Mouse (Mus musculus) neutrophil, adult 5-6 weeks (primary cell): Measurements from ENCODE around the gene 4833427G06Rik. TPM values are rescaled to one million over a fixed set of nuclear protein-coding genes. Genes with fewer than 3 reads are reported as not detected.

ENCODE experiments used
- ATAC-seq: fragments of 151-379, 151-347 bp; 2 replicates; pipeline ENCODE4 v1.8.0; 2017; ENCODE audit warnings: mild to moderate bottlenecking, moderate TSS enrichment; ENCODE audit not compliant: insufficient number of reproducible peaks, poor library complexity, low FRiP score, severe bottlenecking; ENCODE audit errors: extremely low read depth
- total RNA-seq: library from RNA; stranded (forward); fragments of 200-1000 nt; gene quantifications from 2 replicates; pipeline ENCODE4 v1.2.3, GENCODE M21; 2017

Gene 4833427G06Rik
- total RNA-seq, 1 experiment from 2014 or later = not detected

DNA sequence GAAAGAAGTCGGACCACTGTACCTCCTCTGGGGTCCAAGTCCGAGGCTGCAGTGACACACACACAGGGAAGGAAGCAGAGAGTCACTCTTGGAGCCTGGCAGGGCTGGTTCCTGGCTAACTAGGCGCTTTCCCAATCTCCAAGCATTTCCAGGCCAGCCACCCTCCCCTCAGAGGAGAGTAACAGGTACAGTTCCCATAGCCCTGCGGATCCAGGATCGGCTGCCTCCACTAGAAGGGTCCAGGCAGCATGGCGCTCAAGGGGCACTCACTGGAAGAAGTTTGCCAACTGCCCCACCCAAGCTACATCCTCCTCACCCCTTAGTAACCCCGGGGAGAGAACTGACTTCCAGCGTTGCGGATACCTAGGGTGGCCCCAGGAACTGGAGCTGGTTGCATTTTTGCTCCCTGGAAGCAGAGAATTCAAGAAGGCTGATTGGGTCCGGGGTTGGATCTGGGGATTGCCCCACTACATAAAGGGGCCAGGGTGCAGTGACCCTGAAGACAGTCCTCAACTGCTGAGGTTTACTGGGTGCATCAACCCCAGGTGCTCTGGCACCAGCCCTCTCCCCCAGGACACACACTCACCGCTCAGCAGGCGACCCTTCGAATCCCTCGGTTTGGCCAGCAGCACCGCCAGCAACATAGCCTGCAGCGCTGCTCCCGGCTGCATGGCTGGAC lies 25.4 kb downstream of the 4833427G06Rik start:
- ATAC-seq = no peak

DNA sequence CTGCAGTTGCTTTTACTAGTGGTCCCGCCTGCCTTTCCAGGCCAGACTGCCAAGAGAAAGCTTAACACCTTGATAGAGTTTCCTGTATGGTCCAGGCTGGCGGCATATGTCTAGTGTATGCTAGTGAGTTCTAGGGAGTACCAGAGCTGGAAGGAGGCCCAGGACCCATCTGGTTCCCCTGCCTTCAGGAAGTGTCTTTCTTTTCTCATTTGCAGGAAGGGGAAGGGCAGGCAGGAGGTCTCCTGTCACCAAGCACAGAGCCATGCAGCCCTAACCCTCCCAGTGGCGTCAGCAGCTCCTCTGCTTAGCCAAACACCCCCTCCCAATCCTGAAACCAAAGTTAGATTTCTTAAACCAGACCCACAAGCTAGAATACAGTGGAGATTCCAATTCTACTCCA lies 26.1 kb downstream of the 4833427G06Rik start:
- no peak for ATAC-seq

- ATAC-seq = no peak
Observed at GRCm38 (mm10) chr9:51070801-51071200, 31.1 kb downstream of the 4833427G06Rik start.

GRCm38 (mm10) chr9:51068202-51068601 lies 33.7 kb downstream of the 4833427G06Rik start:
- ATAC-seq = no peak

DNA sequence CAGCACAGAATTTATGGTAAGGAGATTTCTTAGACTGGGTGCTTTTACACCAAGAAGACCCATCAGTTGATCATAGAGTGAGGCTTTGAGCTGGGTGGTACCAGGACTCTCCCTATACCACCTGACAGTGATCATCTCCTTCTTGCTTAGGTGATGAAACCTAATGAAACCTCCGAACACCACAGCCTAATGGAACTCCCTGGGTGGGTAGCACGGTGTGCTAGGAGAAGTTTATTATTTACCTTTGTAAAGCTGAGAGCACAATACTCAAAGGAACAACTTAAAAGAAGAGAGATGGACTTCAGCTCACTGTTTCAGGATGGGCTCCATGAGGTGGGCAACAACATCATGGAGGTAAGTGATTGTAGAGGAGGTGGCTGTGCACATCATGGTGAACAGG lies 41.3 kb downstream of the 4833427G06Rik start, which contains the start of gene Btg4:
Gene Btg4, plus strand, starts transcription at position 301 of the 400 bp plus-strand sequence.
- ATAC-seq = no peak

- ATAC-seq = no peak
Observed at GRCm38 (mm10) chr9:51058951-51059521, 42.8 kb downstream of the 4833427G06Rik start.

GRCm38 (mm10) chr9:51056360-51057324 lies 45.2 kb downstream of the 4833427G06Rik start:
- ATAC-seq = no peak

GRCm38 (mm10) chr9:51052180-51052579 lies 49.7 kb downstream of the 4833427G06Rik start:
- no peak for ATAC-seq

- ATAC-seq = no peak
Observed at GRCm38 (mm10) chr9:51042136-51042535, 59.7 kb downstream of the 4833427G06Rik start.

GRCm38 (mm10) chr9:51041491-51041980 lies 60.3 kb downstream of the 4833427G06Rik start:
- no peak for ATAC-seq

DNA sequence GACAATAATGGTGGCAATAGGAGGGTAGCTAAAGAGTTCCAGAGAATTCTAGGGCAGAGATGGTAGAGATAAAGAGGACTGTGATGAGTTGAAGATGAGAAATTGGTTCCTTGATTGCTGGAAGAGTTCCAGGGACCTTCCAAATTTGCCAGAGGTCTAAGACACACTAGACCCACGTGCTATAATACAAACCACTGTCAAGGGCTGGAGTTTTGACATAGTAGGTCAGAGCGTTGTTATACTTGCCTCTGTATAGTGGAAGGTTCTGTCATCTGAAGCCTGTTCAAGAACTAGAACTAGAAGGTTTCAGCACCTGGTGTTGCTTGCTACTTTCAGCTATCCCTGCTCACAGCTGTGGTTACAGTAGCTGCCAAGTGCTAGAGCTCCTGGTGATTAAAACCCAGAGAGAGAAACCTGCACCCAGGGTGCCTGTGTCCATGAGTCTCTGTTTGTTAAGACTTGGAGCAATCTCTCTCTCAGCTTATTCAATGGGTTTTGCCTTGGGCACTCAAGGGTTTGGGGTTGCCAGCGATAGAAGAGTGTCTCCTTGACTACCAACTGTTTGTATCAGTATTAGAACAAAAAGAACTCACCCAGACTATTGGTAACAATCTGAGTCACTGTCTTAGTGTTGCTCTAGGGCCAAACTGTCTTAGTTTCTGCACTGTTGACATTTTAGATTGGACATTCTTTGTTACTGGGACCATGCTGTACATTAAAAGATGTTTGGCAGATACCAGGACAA lies 68.9 kb downstream of the 4833427G06Rik start:
- ATAC-seq = no peak

GRCm38 (mm10) chr9:51032291-51032690 lies 69.6 kb downstream of the 4833427G06Rik start:
- no peak for ATAC-seq

GRCm38 (mm10) chr9:51031603-51032002 lies 70.3 kb downstream of the 4833427G06Rik start:
- no peak for ATAC-seq

Other genes starting within 250 kb of the 4833427G06Rik start
- gene Sik2, start 93.0 kb downstream of the 4833427G06Rik start, total RNA-seq = 31.4 and 33.9 TPM in 2 replicates
- not detected in 2 replicates for gene Btg4, start 41.2 kb downstream of the 4833427G06Rik start, total RNA-seq
- 0.86 and 1.4 TPM in 2 replicates for gene Layn, start 25.0 kb downstream of the 4833427G06Rik start, total RNA-seq
- not detected in 2 replicates for gene Gm32742, start 63.4 kb upstream of the 4833427G06Rik start, total RNA-seq
- gene Pou2af1, start 111.6 kb upstream of the 4833427G06Rik start, total RNA-seq = 296 and 308 TPM in 2 replicates
- not detected in 2 replicates for gene Colca2, start 176.5 kb upstream of the 4833427G06Rik start, total RNA-seq
- not detected in 2 replicates for gene 1810046K07Rik, start 226.8 kb upstream of the 4833427G06Rik start, total RNA-seq